Mouse (Mus musculus): ENCODE data around the gene Gm595. TPM values are rescaled to one million over a fixed set of nuclear protein-coding genes. Genes with fewer than 3 reads are reported as not detected.

Gene Gm595
- total RNA-seq (2021), result not detected

DNA sequence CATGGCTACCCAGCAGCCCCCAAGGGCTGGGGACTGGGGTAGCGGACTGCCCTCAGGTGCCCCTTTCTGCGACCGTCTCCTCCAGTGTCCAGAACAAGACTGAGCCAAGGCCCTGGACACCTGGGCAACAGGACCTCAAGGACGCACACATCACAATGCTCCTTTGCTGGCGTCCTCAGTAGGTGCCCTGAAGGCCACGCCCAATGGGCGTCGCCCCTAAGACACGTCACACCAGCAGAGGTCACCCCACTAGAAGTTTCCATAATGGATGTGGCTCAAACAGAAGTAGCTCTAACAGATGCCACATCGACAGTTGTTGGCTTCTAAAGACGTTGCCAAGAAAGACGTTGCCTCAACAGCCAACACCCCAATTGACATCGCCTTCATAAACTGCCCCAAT lies at the start of gene Gm595:
Gene Gm595 (minus strand): TSS at position 101 of the 400 bp plus-strand sequence.
- intact Hi-C loops (cut with DNase I), result no loop called here
- no peak for DNase-seq

DNA sequence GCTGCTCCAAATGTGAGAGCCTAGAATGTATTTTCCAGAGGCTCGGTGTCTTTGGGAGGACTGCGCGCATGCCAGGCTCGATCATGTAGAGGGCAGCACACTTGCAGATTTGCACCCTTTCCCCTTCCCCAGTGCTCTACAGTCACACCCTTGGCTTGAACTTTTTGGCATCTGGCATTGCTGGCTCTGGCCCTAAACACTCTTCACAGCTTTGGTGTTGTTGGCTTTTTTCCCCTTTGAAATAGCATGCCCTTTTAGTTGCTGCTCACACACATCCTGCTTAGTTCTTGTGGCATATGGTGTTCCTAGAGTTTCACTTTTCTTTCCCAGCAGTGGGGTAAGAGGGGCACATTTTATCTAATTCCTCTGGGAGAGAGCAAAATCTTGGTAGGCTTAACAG lies 30.9 kb upstream of the Gm595 start:
- intact Hi-C loops (cut with DNase I), result no loop called here
- peak in 1 of 2 experiments; percentile 1 for DNase-seq

GRCm38 (mm10) chrX:48903744-48904143 lies 26.2 kb upstream of the Gm595 start:
- DNase-seq, result no peak
- intact Hi-C loops (cut with DNase I), result no loop called here

GRCm38 (mm10) chrX:48899555-48899954 lies 22.0 kb upstream of the Gm595 start:
- DNase-seq, result peak; percentile 14 to 42
- intact Hi-C loops (cut with DNase I), result loop anchor here (5.0 kb wide), 1 partner anchor 408 kb away; no protein-coding TSS in a partner anchor

DNA sequence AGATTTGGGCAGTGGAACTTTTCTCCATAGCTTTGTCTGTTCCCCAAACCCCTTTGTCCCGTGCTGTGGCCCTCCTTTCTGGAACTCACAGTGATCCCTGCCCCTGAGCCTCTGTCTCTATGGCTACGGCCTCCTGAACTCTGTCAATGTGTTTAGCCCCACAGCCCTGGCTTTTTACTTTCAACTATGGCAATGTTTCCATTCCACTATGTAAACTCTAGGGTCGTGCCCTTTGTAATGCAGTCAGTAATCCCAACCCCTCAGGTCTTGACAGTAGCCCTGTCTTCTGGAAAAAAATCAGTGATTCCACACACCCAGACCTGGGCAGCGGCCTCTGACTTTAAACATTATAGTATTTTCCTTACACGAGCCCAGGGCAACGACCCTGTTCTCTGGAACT lies 19.3 kb upstream of the Gm595 start:
- intact Hi-C loops (cut with DNase I), result loop anchor here (5.0 kb wide), 1 partner anchor 410 kb away; no protein-coding TSS in a partner anchor
- no peak for DNase-seq

DNA sequence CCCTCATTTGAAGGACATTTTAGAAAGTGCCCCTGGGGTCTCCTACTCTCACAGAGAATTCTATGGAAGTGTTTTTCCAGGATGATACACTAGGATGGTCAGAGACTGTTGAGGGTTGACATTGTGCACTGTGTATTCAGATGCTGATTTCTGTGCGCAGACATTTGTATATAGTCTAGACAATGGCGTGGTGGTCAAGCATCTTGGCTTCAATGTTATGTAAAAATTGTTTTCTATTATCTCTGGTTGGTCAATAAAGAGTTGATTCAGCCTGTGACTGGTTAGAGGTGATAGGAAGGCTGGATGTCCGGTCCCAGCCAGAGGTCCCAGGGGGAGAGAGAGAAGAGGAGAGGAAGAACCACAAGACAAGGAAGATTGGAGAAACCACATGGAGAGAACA lies 16.4 kb upstream of the Gm595 start:
- no peak for DNase-seq
- intact Hi-C loops (cut with DNase I), result no loop called here

- intact Hi-C loops (cut with DNase I), result no loop called here
Observed at GRCm38 (mm10) chrX:48890259-48890658, 12.7 kb upstream of the Gm595 start.

GRCm38 (mm10) chrX:48884615-48885014 lies 7.1 kb upstream of the Gm595 start:
- intact Hi-C loops (cut with DNase I), result no loop called here
- DNase-seq, result no peak

More at GRCm38 (mm10) chrX:48890259-48890658, 12.7 kb upstream of the Gm595 start:
- DNase-seq, result no peak

Other genes with a start within 250 kb of the Gm595 start
- not detected for gene Gpr119, start 203.2 kb downstream of the Gm595 start, total RNA-seq (2021)
- 1 to 10 TPM; 3.9 to 4.6 TPM for gene Rbmx2, start 182.7 kb downstream of the Gm595 start, total RNA-seq (2021)

Measured in heart, postnatal 10 days (tissue).